Comparison of ENCODE assay signal across 9 mouse cellular contexts in genomic region chr19:18672498-18672897, GRCm38 (mm10). TPM values are rescaled to one million over a fixed set of nuclear protein-coding genes. Genes with fewer than 3 reads are reported as not detected.
DNase-seq lines count a peak whose midpoint lies in the region; ATAC-seq lines count a peak whose summit lies in the region.
"Had no signal": no experiment of that assay in that cellular context is flagged by ENCODE, and none has a peak within 500 bp of the region (broad histone marks: within the 10 kb centered on the region; RNA-seq: fewer than 3 reads in every experiment).

No protein-coding gene starts in this region.

- no peaks in the 10 kb centered on the region for H3K36me3 ChIP-seq in kidney, embryonic 16.5 days (ENCODE audit: insufficient read depth, low read length)
- no peaks in the 10 kb centered on the region for H3K36me3 ChIP-seq in embryonic facial prominence, embryonic 12.5 days
- no peaks in the 10 kb centered on the region for H3K36me3 ChIP-seq in intestine, embryonic 15.5 days

- DNase-seq in kidney, postnatal 4 days = no peak
- DNase-seq in naive thymus-derived CD4-positive, alpha-beta T cell, adult 2 months (ENCODE audit: low read depth) = peak; percentile 15
- no peak for DNase-seq in urinary bladder, postnatal 10 days (ENCODE audit: low spot score)
- no peak for DNase-seq in MN1 (ENCODE audit: low spot score)
- DNase-seq: cerebellum, postnatal 36 days had no signal

- H3K9ac ChIP-seq in kidney, embryonic 16.5 days (replicated peaks; ENCODE audit: low read length) = 0 out of 2 replicates have a peak overlapping the region, but pooled peaks have one; percentile 27
- H3K9ac ChIP-seq in embryonic facial prominence, embryonic 12.5 days = no peak overlapping the region; the same call in 1 of the 2 replicates
- H3K9ac ChIP-seq in intestine, embryonic 15.5 days = no peak overlapping the region

- no peaks in the 10 kb centered on the region for H3K9me3 ChIP-seq in kidney, embryonic 16.5 days (ENCODE audit: low read length)
- H3K9me3 ChIP-seq in embryonic facial prominence, embryonic 12.5 days = no peaks in the 10 kb centered on the region
- no peaks in the 10 kb centered on the region for H3K9me3 ChIP-seq in intestine, embryonic 15.5 days

- H3K4me3 ChIP-seq in kidney, embryonic 16.5 days (ENCODE audit: low read length) = peak overlapping the region; percentile 91
- peak overlapping the region; percentile 78; the same call in 1 of the 2 replicates for H3K4me3 ChIP-seq in embryonic facial prominence, embryonic 12.5 days
- 0 out of 2 replicates have a peak overlapping the region, but pooled peaks have one; percentile 78 for H3K4me3 ChIP-seq in intestine, embryonic 15.5 days (replicated peaks)

- 48% methylated on average over 3 of the region's 3 CpGs for WGBS in kidney, embryonic 16.5 days
- WGBS in embryonic facial prominence, embryonic 12.5 days = 65% methylated on average over 3 of the region's 3 CpGs
- WGBS in intestine, embryonic 15.5 days = 52% methylated on average over 3 of the region's 3 CpGs

- H3K27ac ChIP-seq in kidney, embryonic 16.5 days (ENCODE audit: low read length) = no peak overlapping the region
- H3K27ac ChIP-seq in embryonic facial prominence, embryonic 12.5 days = no peak overlapping the region
- no peak overlapping the region for H3K27ac ChIP-seq in intestine, embryonic 15.5 days

- ATAC-seq in kidney, embryonic 16.5 days (ENCODE audit: low FRiP score, low TSS enrichment) = no peak
- no peak for ATAC-seq in embryonic facial prominence, embryonic 12.5 days (ENCODE audit: insufficient number of reproducible peaks, insufficient read depth, low FRiP score, low TSS enrichment)
- ATAC-seq in intestine, embryonic 15.5 days = no peak
- ATAC-seq in activated CD4-positive, CD25-positive, alpha-beta regulatory T cell, adult 4 months = no peak

- H3K4me2 ChIP-seq in kidney, embryonic 16.5 days (replicated peaks; ENCODE audit: low read depth, low read length) = peak overlapping the region; percentile 86
- peak overlapping the region; percentile 76 for H3K4me2 ChIP-seq in embryonic facial prominence, embryonic 12.5 days (replicated peaks)
- peak overlapping the region; percentile 69 for H3K4me2 ChIP-seq in intestine, embryonic 15.5 days (replicated peaks)

- H3K27me3 ChIP-seq in kidney, embryonic 16.5 days (ENCODE audit: insufficient read depth, low read length) = no peaks in the 10 kb centered on the region
- H3K27me3 ChIP-seq in embryonic facial prominence, embryonic 12.5 days = no peaks in the 10 kb centered on the region
- no peaks in the 10 kb centered on the region for H3K27me3 ChIP-seq in intestine, embryonic 15.5 days (replicated peaks)

- H3K4me1 ChIP-seq in kidney, embryonic 16.5 days (ENCODE audit: insufficient read depth, low read length) = peaks cover 31% of the 10 kb centered on the region
- H3K4me1 ChIP-seq in embryonic facial prominence, embryonic 12.5 days = peaks cover 19% of the 10 kb centered on the region
- peaks cover 20% of the 10 kb centered on the region; the same call in 1 of the 2 replicates for H3K4me1 ChIP-seq in intestine, embryonic 15.5 days (replicated peaks)

RNA-seq across cellular contexts. Expression of gene Carnmt1, which starts 1.9 kb away (rescaled TPM):
- 24.0 and 26.0 TPM in 2 replicates for polyA plus RNA-seq in kidney, embryonic 16.5 days (2015; fragmentation: Nextera tagmentation; extraction: Ambion mirVana)
- 35.3 and 42.1 TPM in 2 replicates for polyA plus RNA-seq in embryonic facial prominence, embryonic 12.5 days (2016; fragmentation: Nextera tagmentation; extraction: Ambion mirVana)
- 21.2 and 24.0 TPM in 2 replicates for polyA plus RNA-seq in intestine, embryonic 15.5 days (2015; fragmentation: Nextera tagmentation; extraction: Ambion mirVana)
- polyA plus RNA-seq in activated CD4-positive, CD25-positive, alpha-beta regulatory T cell, adult 4 months (2017; shearing (Covaris generic)) = 1 to 10 TPM; 2.7 to 4.3 TPM

RNA-seq across cellular contexts. Expression of gene D030056L22Rik, which starts 40.5 kb away (rescaled TPM):
- polyA plus RNA-seq in kidney, embryonic 16.5 days (2015; fragmentation: Nextera tagmentation; extraction: Ambion mirVana) = 30.4 and 30.5 TPM in 2 replicates
- polyA plus RNA-seq in embryonic facial prominence, embryonic 12.5 days (2016; fragmentation: Nextera tagmentation; extraction: Ambion mirVana) = 41.1 and 42.2 TPM in 2 replicates
- polyA plus RNA-seq in intestine, embryonic 15.5 days (2015; fragmentation: Nextera tagmentation; extraction: Ambion mirVana) = 26.4 and 30.8 TPM in 2 replicates
- 1 to 10 TPM; 2.5 to 4.0 TPM for polyA plus RNA-seq in activated CD4-positive, CD25-positive, alpha-beta regulatory T cell, adult 4 months (2017; shearing (Covaris generic))

RNA-seq across cellular contexts. Expression of gene Nmrk1, which starts 40.7 kb away (rescaled TPM):
- 28.6 and 29.2 TPM in 2 replicates for polyA plus RNA-seq in kidney, embryonic 16.5 days (2015; fragmentation: Nextera tagmentation; extraction: Ambion mirVana)
- polyA plus RNA-seq in embryonic facial prominence, embryonic 12.5 days (2016; fragmentation: Nextera tagmentation; extraction: Ambion mirVana) = 13.9 and 15.6 TPM in 2 replicates
- 9.0 and 9.8 TPM in 2 replicates for polyA plus RNA-seq in intestine, embryonic 15.5 days (2015; fragmentation: Nextera tagmentation; extraction: Ambion mirVana)
- polyA plus RNA-seq in activated CD4-positive, CD25-positive, alpha-beta regulatory T cell, adult 4 months (2017; shearing (Covaris generic)) = 1 to 10 TPM; 6.0 to 7.3 TPM

RNA-seq across cellular contexts. Expression of gene Ostf1, which starts 40.9 kb away (rescaled TPM):
- polyA plus RNA-seq in kidney, embryonic 16.5 days (2015; fragmentation: Nextera tagmentation; extraction: Ambion mirVana) = 136 and 150 TPM in 2 replicates
- polyA plus RNA-seq in embryonic facial prominence, embryonic 12.5 days (2016; fragmentation: Nextera tagmentation; extraction: Ambion mirVana) = 45.8 and 53.1 TPM in 2 replicates
- polyA plus RNA-seq in intestine, embryonic 15.5 days (2015; fragmentation: Nextera tagmentation; extraction: Ambion mirVana) = 86.3 and 87.4 TPM in 2 replicates
- 100 to 1,000 TPM; 142 to 143 TPM for polyA plus RNA-seq in activated CD4-positive, CD25-positive, alpha-beta regulatory T cell, adult 4 months (2017; shearing (Covaris generic))
